Mouse (Mus musculus) forebrain, postnatal 0 days (tissue): ENCODE data around the gene Dera. TPM values are rescaled to one million over a fixed set of nuclear protein-coding genes. Genes with fewer than 3 reads are reported as not detected.

ENCODE experiments used
- ATAC-seq: fragments of 200-750 bp; cut with Nextera tagmentation; 2 replicates; pipeline ENCODE4 v1.8.0; 2017; ENCODE audit warnings: mild to moderate bottlenecking, moderate library complexity
- DNase-seq: peaks from one replicate; pipeline ENCODE4 v3.0.0-alpha.2; 2015
- H3K27ac ChIP-seq: fragments of 300-500 bp; sonication (generic); 2 replicates; pipeline ENCODE4 v1.5.1; 2014; ENCODE audit warnings: low read depth, mild to moderate bottlenecking, antibody characterized with exemption, low read length, moderate library complexity, mixed read lengths
- H3K27me3 ChIP-seq: fragments of 300-500 bp; sonication (generic); 2 replicates; pipeline ENCODE4 v1.6.1; 2014; ENCODE audit warnings: mild to moderate bottlenecking, low read length, mixed read lengths; ENCODE audit not compliant: insufficient read depth
- H3K36me3 ChIP-seq: fragments of 300-500 bp; sonication (generic); 2 replicates; pipeline ENCODE4 v1.6.1; 2014; ENCODE audit warnings: mild to moderate bottlenecking, moderate library complexity; ENCODE audit not compliant: insufficient read depth
- H3K4me1 ChIP-seq: fragments of 300-500 bp; sonication (generic); 2 replicates; pipeline ENCODE4 v1.6.1; 2014; ENCODE audit warnings: antibody characterized with exemption; ENCODE audit not compliant: insufficient read depth
- H3K4me2 ChIP-seq: fragments of 300-500 bp; sonication (generic); 2 replicates; pipeline ENCODE4 v1.6.1; 2014; ENCODE audit warnings: low read depth, mild to moderate bottlenecking, moderate library complexity
- H3K4me3 ChIP-seq: fragments of 300-500 bp; sonication (generic); 2 replicates; pipeline ENCODE4 v1.5.1; 2014; ENCODE audit warnings: low read depth, low read length, mixed read lengths
- H3K9ac ChIP-seq: fragments of 300-500 bp; sonication (generic); 2 replicates; pipeline ENCODE4 v1.6.1; 2014; ENCODE audit warnings: mild to moderate bottlenecking
- H3K9me3 ChIP-seq: fragments of 300-500 bp; sonication (generic); 2 replicates; pipeline ENCODE4 v1.6.1; 2016; ENCODE audit warnings: low read length
- CTCF ChIP-seq: sonication (generic); IDR thresholded peaks from 2 replicates; pipeline ENCODE4 v1.5.1; 2016; ENCODE audit warnings: antibody characterized with exemption, control low read depth, low read depth
- WGBS: fragments of 180-500 bp; shearing (Covaris S2); extraction: QIAGEN DNeasy Blood & Tissue Kit; methylation state at CpG from one replicate; pipeline ENCODE4 v1.1.7; 2014; 5-methylcytosine and 5-hydroxymethylcytosine counted together
- polyA plus RNA-seq: library from polyadenylated mRNA; unstranded; fragments of >200 nt; fragmentation: Nextera tagmentation; extraction: Ambion mirVana; gene quantifications from 2 replicates; pipeline ENCODE4 v1.2.1, GENCODE M21; 2015
- total RNA-seq: library from RNA; depleted of rRNA; stranded (reverse); fragments of >200 nt; gene quantifications from 2 replicates; pipeline ENCODE4 v1.2.3, GENCODE M21; 2014

Gene Dera
- total and polyA plus RNA-seq, 2 experiments from 2014 or later = 5.0 to 11.0 TPM

DNA sequence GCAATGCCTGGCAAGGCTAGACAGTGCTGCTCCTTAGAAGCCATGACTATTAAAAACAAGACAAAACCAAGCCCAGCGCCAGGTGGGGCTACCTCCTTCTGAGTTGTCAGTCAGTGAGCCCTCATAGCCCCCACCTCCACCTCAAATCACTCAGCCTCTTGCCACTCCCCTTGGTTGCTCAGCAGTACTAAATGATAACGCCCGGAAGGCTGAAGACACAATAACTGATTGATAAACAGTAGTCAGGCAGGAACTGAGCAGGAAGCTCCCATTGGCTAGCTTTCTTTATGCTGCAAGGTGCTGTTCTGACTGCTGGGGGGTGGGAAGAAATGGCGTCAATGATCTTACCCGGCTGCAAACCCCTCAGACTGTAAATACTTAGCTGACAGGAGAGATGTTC is 37.5 kb upstream of the Dera start:
- Histone ChIP-seq H3K27ac (no peak overlapping the region), H3K27me3 (no peaks in the 10 kb centered on the region), H3K9me3 (no peaks in the 10 kb centered on the region), H3K4me2 (no peak overlapping the region), H3K9ac (no peak overlapping the region), H3K4me1 (0 out of 2 replicates have a peak, but pooled peaks cover 8% of the 10 kb centered on the region), H3K36me3 (no peaks in the 10 kb centered on the region), H3K4me3 (no peak overlapping the region)
- DNase-seq = no peak
- TF ChIP-seq CTCF = no peak
- no peak for ATAC-seq
- 52% methylated on average over 5 of the region's 5 CpGs for WGBS

DNA sequence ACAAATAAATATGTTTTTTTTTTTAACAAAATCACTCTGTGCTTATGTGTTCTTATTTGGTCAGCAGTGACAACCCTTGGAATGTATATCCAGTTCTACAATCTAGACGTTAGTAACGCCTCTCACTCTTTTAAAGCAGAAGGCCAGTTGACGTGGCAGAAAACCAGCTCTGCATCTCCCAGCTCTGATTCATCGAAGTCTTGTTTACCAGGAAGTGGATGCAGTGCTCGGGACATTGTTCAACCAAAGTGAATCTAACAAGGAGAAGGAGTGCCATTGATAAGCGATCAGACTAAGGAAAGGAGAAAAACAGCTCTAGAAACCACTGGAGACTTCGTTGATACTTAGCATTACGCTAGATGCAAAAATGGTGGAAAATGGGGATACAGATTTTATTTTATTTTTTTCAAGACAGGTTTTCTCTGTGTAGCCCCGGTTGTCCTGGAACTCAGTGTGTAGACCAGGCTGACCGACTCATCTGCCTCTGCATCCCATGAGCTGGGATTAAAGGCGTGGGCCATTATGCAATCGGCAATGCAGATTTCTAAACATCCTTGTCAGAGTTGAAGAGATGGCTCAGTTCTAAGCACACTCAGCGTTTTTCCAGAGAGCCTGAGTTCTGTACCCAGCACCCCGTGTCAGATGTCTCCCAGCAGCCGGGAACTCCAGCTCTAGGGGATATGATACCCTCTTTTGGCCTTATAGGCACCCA is 32.0 kb upstream of the Dera start:
- ATAC-seq (no peak), DNase-seq (no peak)
- 91% methylated on average over 15 of the region's 15 CpGs for WGBS
- H3K27me3 ChIP-seq = no peaks in the 10 kb centered on the region
- no peak overlapping the region for H3K27ac ChIP-seq
- no peak overlapping the region for H3K4me3 ChIP-seq
- H3K9ac ChIP-seq = no peak overlapping the region
- H3K36me3 ChIP-seq = no peaks in the 10 kb centered on the region
- TF ChIP-seq CTCF = no peak
- H3K9me3 ChIP-seq = no peaks in the 10 kb centered on the region
- no peaks in the 10 kb centered on the region for H3K4me1 ChIP-seq
- no peak overlapping the region for H3K4me2 ChIP-seq

DNA sequence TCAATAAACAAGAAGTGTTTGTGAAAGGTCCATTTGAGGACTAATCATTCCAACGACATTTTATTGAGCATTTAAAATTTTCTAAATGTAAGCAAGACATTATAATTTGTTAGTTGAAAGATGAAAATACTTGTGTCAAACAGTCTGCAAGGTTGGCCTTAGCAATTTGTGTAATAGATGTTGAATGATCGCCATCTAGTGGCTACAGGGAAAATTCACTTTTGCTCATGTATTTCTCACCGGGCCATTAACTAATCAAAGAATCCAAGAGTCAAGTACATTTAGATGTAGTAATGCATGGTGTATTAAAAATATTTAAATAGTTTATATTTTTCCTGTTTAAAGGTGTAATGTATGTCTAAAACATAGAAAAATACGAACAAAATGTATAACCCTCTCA is 30.4 kb upstream of the Dera start:
- peak; percentile 82 for DNase-seq
- Histone ChIP-seq H3K9me3 (no peaks in the 10 kb centered on the region), H3K4me2 (no peak overlapping the region), H3K4me1 (no peaks in the 10 kb centered on the region), H3K9ac (no peak overlapping the region), H3K27ac (no peak overlapping the region), H3K27me3 (no peaks in the 10 kb centered on the region), H3K36me3 (no peaks in the 10 kb centered on the region), H3K4me3 (no peak overlapping the region)
- WGBS = 2% methylated on average over 4 of the region's 4 CpGs
- peak; percentile 81 for TF ChIP-seq CTCF
- ATAC-seq = peak; percentile 64; the same call in 1 of the 2 replicates

DNA sequence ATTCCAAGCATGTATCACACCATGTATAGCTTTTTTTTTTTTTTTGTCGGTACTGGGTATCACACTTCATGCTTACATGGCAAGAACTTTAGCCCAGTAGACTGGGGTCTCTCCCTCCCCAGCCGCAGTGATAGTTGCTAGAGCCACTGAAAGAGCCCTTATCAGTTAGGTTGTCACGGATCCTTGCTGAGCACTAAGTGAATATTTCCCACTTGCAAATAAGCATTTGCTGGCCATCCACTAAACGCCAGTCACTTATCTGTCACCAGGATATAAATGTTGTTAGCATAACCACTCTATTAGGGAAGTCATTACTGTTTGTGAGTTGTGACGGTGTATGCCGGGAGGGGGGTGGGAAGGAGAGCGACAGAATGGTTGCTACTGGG is 19.9 kb upstream of the Dera start:
- ATAC-seq = no peak
- H3K4me3 ChIP-seq = peak overlapping the region; percentile 85
- H3K4me1 ChIP-seq = peaks cover 7% of the 10 kb centered on the region
- 7% methylated on average over 7 of the region's 7 CpGs for WGBS
- H3K4me2 ChIP-seq = peak overlapping the region; percentile 80
- no peak for DNase-seq
- H3K9me3 ChIP-seq = no peaks in the 10 kb centered on the region
- H3K27ac ChIP-seq = peak overlapping the region; percentile 83
- H3K27me3 ChIP-seq = no peaks in the 10 kb centered on the region
- no peak for TF ChIP-seq CTCF
- H3K36me3 ChIP-seq = peaks cover 5% of the 10 kb centered on the region; the same call in 1 of the 2 replicates
- peak overlapping the region; percentile 87 for H3K9ac ChIP-seq

DNA sequence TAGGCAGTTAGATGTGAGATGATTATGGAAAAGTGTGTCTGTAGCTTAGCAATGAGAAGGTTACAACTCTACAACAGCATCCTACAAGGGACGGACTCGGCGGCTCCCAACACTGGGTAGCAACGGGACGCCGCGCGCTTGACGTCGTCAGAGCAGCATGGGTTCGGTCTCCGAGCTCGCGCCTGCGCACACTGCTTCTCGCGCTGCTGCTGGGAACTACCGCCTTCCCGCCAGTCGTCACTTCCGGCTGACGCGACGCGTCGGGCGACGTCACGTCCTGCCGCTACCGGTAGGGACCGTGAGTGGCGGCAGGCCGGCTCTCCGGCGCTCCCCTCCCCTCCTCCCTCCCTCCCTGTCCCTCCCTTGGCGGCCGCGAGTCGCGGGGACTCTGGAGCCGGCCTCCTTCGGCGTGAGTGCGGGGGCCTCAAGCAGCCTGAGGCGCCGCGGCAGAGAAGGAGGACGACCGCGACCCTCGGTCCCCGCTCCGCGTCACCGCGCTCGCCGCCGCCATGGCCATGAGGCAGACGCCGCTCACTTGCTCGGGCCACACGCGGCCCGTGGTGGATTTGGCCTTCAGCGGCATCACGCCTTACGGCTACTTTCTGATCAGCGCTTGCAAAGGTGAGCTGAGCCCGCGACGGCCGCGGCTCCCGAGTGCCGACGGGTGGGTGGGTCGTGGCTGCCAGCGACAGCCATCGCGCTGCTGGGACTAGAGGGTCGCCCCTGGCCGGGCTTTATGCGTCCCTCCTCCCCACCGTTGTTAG is 19.3 kb upstream of the Dera start, which contains the start of gene Strap:
TSS of gene Strap (plus strand) at position 233 of the 764 bp plus-strand sequence.
- peak within 1 kb of the TSS; percentile 87 for H3K9ac ChIP-seq
- peaks cover 6% of the 10 kb centered on the region; the same call in 1 of the 2 replicates for H3K36me3 ChIP-seq
- peak within 1 kb of the TSS; percentile 80 for H3K4me2 ChIP-seq
- peak; percentile 100 for DNase-seq
- H3K4me3 ChIP-seq = peak within 1 kb of the TSS; percentile 85
- peak within 1 kb of the TSS; percentile 83 for H3K27ac ChIP-seq
- ATAC-seq = peak; percentile 99
- H3K9me3 ChIP-seq = no peaks in the 10 kb centered on the region
- peaks cover 7% of the 10 kb centered on the region for H3K4me1 ChIP-seq
- H3K27me3 ChIP-seq = no peaks in the 10 kb centered on the region
- TF ChIP-seq CTCF = peak; percentile 14; the same call in 1 of the 2 replicates
- 2% methylated on average over 86 of the region's 86 CpGs for WGBS

DNA sequence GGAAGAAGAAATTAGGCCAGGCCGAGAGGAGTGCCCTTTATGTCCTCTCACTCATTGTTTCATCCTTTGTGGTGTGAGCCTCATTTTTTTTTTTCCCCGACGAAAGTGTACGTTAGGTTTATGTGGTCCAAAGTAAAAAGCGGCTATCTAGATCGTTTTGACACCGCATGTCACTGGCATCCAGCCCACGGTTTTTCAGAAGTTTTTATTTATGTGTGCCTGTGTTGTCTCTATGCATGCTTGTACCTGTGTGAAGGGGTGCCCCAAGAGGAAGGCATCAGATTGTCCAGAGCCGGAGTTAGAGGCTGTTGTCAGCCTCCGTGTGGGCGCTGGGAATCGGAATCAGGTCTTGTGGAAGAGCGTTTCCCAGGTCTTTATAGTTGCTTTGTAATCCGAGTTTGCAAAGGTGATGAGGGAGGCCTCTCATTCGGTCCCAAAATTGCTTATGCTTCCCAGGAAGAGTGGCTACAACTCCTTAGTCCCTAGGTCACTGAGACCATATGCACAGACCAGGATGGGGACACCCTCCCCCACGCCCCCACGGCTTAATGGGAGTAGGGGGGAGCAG is 18.6 kb upstream of the Dera start:
- Histone ChIP-seq H3K27me3 (no peaks in the 10 kb centered on the region), H3K27ac (peak overlapping the region; percentile 83), H3K9ac (peak overlapping the region; percentile 87), H3K36me3 (peaks cover 12% of the 10 kb centered on the region; the same call in 1 of the 2 replicates), H3K9me3 (no peaks in the 10 kb centered on the region), H3K4me3 (peak overlapping the region; percentile 85), H3K4me1 (peaks cover 7% of the 10 kb centered on the region), H3K4me2 (peak overlapping the region; percentile 80)
- no peak for TF ChIP-seq CTCF
- no peak for ATAC-seq
- no peak for DNase-seq
- 8% methylated on average over 17 of the region's 17 CpGs for WGBS
